Mouse (Mus musculus): Measurements from ENCODE around the gene Slc51a. TPM values are rescaled to one million over a fixed set of nuclear protein-coding genes. Genes with fewer than 3 reads are reported as not detected.

Slc51a gene
- polyA plus RNA-seq, 1 experiment from 2014 or later, result 0.04 TPM

DNA sequence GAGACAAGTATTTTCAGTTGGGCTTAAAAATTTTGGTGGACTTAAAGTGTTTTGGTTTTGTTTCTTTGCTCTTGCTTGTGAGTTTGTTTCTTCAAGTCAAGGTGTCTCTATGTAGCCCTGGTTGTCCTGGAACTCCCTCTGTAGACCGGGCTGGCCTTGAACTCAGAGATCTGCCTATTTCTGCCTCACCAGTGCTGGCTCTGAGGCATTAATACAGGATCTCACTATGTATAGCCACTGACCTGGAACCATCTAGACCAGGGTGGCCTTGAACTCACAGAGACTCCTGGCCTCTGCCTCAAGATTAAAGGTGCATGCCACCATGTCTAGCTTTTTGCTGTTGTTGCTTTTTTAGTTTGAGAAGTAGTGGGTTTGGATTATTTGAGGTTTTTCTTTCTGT is 55.8 kb downstream of the Slc51a start:
- no peaks in the 10 kb centered on the region for H3K27me3 ChIP-seq
- ChIA-PET CTCF (interaction anchor here (0.8 kb wide), 1 partner anchor 22 kb away, joined by 3 read pairs; no protein-coding TSS in a partner anchor), POLR2A (interaction anchor here (0.6 kb wide), 1 partner anchor 102 kb away, joined by 3 read pairs; no protein-coding TSS in a partner anchor)
- in situ Hi-C loops (cut with MboI; ENCODE audit: low pct_unique_long_range_greater_than_20kb), result no loop called here
- TF ChIP-seq CTCF (IDR thresholded peaks at IDR 0.05), result no peak
- no peak for DNase-seq (ENCODE audit: low read depth, low spot score)
- no peak for ATAC-seq

DNA sequence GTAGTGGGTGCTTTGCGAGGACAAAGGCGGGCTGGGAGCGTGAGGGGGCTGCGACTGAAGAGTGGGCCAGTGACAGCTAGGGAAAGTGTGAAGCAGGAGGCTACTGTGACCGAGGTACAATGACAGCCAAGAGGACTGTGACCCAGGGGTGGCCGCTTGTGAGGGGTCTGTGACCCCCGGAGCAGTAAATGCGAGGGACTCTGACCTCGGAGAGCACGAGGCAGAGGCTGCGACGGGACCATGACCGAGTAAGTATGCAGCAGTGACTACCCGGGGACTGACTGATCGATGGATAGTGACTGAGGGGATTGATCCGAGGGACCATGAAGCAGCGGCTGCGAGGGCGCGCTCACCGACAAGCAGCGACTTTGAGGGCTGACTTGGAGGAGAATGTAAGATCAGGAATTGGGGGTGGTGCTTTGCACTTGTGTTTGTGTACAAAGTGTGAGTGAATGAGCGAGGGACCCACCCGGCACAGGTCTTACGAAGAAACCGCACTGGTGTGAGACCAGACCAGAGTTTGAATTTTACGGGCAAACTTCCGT is 56.6 kb downstream of the Slc51a start:
- ATAC-seq (no peak), DNase-seq (ENCODE audit: low read depth, low spot score) (no peak)
- in situ Hi-C loops (cut with MboI; ENCODE audit: low pct_unique_long_range_greater_than_20kb), result no loop called here
- ChIA-PET POLR2A (interaction anchor here (0.6 to 1.4 kb wide), 3 partner anchors 8 to 102 kb away, joined by 3 to 4 read pairs (median 3); no protein-coding TSS in a partner anchor), CTCF (no interaction called here)
- H3K27me3 ChIP-seq, result no peaks in the 10 kb centered on the region
- TF ChIP-seq CTCF (IDR thresholded peaks at IDR 0.05), result no peak

DNA sequence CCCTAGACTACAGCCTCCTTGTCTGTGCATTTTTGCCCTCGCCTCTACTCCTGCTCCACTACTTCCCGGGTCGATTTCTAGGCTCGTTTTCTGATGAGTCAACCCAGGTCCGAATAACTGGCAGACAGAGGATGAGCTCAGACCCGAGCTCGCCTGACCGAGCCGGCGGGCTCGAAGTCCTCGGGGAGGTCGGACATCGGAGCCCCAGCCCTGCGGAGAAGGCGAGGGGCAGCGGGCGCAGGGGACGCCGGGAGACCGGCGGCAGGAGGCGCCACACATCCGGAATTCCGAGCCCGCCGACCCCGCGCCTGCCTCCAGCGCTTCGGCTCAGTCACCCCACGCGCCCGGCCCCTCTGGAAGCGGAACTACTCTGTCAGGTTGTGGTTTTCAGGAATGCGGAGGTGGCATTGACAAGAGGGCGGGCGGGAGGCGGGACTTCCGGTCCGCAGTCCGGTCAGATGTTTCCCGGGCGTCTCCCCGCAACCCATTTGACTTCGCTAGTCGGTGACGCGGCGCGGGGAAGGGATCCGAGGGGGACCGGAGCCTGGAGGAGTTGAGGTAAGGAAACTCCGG is 57.1 kb downstream of the Slc51a start, which contains the start of gene Pcyt1a:
TSS of gene Pcyt1a (plus strand) at position 448 of the 573 bp plus-strand sequence.
- TF ChIP-seq CTCF (IDR thresholded peaks at IDR 0.05), result peak; percentile 36
- DNase-seq (ENCODE audit: low read depth, low spot score) (peak; percentile 67), ATAC-seq (peak; percentile 93)
- ChIA-PET CTCF (interaction anchor here (1.3 kb wide), 1 partner anchor 10 kb away, joined by 4 read pairs; no protein-coding TSS in a partner anchor), POLR2A (interaction anchor here (0.7 to 1.4 kb wide), 2 partner anchors 9 kb away, joined by 3 to 4 read pairs; no protein-coding TSS in a partner anchor)
- no peaks in the 10 kb centered on the region for H3K27me3 ChIP-seq
- in situ Hi-C loops (cut with MboI; ENCODE audit: low pct_unique_long_range_greater_than_20kb), result no loop called here

DNA sequence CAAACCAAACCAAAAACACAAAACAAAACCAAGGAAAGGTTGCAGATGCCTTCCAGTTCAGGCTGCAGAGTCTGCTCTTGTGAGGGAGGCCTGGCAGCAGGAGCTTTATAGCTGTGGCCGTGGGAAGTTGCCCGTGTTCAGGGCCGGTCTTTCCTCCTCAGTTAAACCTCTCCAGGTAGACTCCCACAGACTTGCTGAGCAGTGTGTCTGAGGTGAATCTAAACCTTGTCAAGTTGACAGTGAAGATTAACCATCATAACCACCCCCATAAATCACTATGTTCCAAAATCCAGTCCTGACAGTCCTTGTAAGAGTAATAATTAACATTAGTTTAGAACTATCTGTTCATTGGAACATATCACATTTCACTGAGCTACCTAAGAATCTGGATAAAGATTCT is 60.2 kb downstream of the Slc51a start:
- POLR2A ChIA-PET, result interaction anchor here (2.2 kb wide), 1 partner anchor 8 kb away, joined by 6 read pairs; the partner anchor contains the start of gene Tctex1d2
- CTCF ChIA-PET, result no interaction called here
- DNase-seq (ENCODE audit: low read depth, low spot score) (no peak), ATAC-seq (no peak)
- H3K27me3 ChIP-seq, result no peaks in the 10 kb centered on the region
- TF ChIP-seq CTCF (IDR thresholded peaks at IDR 0.05), result no peak
- in situ Hi-C loops (cut with MboI; ENCODE audit: low pct_unique_long_range_greater_than_20kb), result no loop called here

Other genes starting within 250 kb of the Slc51a start
- gene Fbxo45, start 240.7 kb downstream of the Slc51a start, polyA plus RNA-seq (2021), result 11.0 TPM
- 15.6 TPM for gene Wdr53, start 240.7 kb downstream of the Slc51a start, polyA plus RNA-seq (2021)
- gene Smco1, start 216.4 kb downstream of the Slc51a start, polyA plus RNA-seq (2021), result 0.04 TPM
- gene Rnf168, start 210.4 kb downstream of the Slc51a start, polyA plus RNA-seq (2021), result 13.8 TPM
- gene Ubxn7, start 155.6 kb downstream of the Slc51a start, polyA plus RNA-seq (2021), result 18.7 TPM
- gene Tm4sf19, start 87.4 kb downstream of the Slc51a start, polyA plus RNA-seq (2021), result not detected
- gene Tctex1d2, start 68.2 kb downstream of the Slc51a start, polyA plus RNA-seq (2021), result 54.5 TPM
- gene Pcyt1a, start 57.0 kb downstream of the Slc51a start, polyA plus RNA-seq (2021), result 29.7 TPM
- not detected for gene Zdhhc19, start 8.4 kb upstream of the Slc51a start, polyA plus RNA-seq (2021)
- gene Tfrc, start 121.0 kb upstream of the Slc51a start, polyA plus RNA-seq (2021), result 84.9 TPM
- gene Tnk2, start 156.0 kb upstream of the Slc51a start, polyA plus RNA-seq (2021), result 72.0 TPM
- not detected for gene Muc4, start 248.0 kb upstream of the Slc51a start, polyA plus RNA-seq (2021)

Measured in Patski (cell line).